Mouse (Mus musculus): ENCODE results near the gene Fam166a. TPM values are rescaled to one million over a fixed set of nuclear protein-coding genes. Genes with fewer than 3 reads are reported as not detected.

Gene Fam166a
- polyA plus RNA-seq, 1 experiment from 2014 or later: 0.68 TPM

GRCm38 (mm10) chr2:25267241-25267640 is 48.7 kb downstream of the Fam166a start:
- no peak overlapping the region for H3K4me2 ChIP-seq (ENCODE audit: low read depth, low read length)
- peaks cover 5% of the 10 kb centered on the region for H3K27me3 ChIP-seq (ENCODE audit: control insufficient read depth, insufficient read depth, low read depth, low read length)
- ATAC-seq (ENCODE audit: low read depth): no peak
- peaks cover 3% of the 10 kb centered on the region; the same call in 1 of the 2 replicates for H3K36me3 ChIP-seq (ENCODE audit: control insufficient read depth, insufficient read depth, low read length)
- no peak overlapping the region for H3K9ac ChIP-seq (ENCODE audit: low read length)
- H3K27ac ChIP-seq (ENCODE audit: low read length): no peak overlapping the region
- peaks cover 36% of the 10 kb centered on the region for H3K4me1 ChIP-seq (replicated peaks; ENCODE audit: control insufficient read depth, insufficient read depth, low read length)
- no peaks in the 10 kb centered on the region for H3K9me3 ChIP-seq (ENCODE audit: control insufficient read depth, low read length)
- no peak overlapping the region for H3K4me3 ChIP-seq (ENCODE audit: low read length)

- Histone ChIP-seq H3K27me3 (ENCODE audit: control insufficient read depth, insufficient read depth, low read depth, low read length) (peaks cover 5% of the 10 kb centered on the region), H3K27ac (ENCODE audit: low read length) (no peak overlapping the region), H3K4me2 (ENCODE audit: low read depth, low read length) (no peak overlapping the region), H3K9ac (ENCODE audit: low read length) (no peak overlapping the region), H3K4me1 (replicated peaks; ENCODE audit: control insufficient read depth, insufficient read depth, low read length) (peaks cover 36% of the 10 kb centered on the region), H3K4me3 (ENCODE audit: low read length) (no peak overlapping the region), H3K9me3 (ENCODE audit: control insufficient read depth, low read length) (no peaks in the 10 kb centered on the region), H3K36me3 (ENCODE audit: control insufficient read depth, insufficient read depth, low read length) (peaks cover 3% of the 10 kb centered on the region; the same call in 1 of the 2 replicates)
- ATAC-seq (ENCODE audit: low read depth): no peak
- WGBS: 63% methylated on average over 4 of the region's 4 CpGs
Observed at GRCm38 (mm10) chr2:25267746-25268309, 49.3 kb downstream of the Fam166a start.

Other genes starting within 250 kb of the Fam166a start
- 97.7 and 102 TPM in 2 replicates for gene Mrpl41, start 243.6 kb upstream of the Fam166a start, polyA plus RNA-seq (2015; fragmentation: Nextera tagmentation; extraction: Ambion mirVana)
- 6.6 and 7.7 TPM in 2 replicates for gene Pnpla7, start 242.7 kb upstream of the Fam166a start, polyA plus RNA-seq (2015; fragmentation: Nextera tagmentation; extraction: Ambion mirVana)
- 71.7 and 72.3 TPM in 2 replicates for gene Nsmf, start 164.4 kb upstream of the Fam166a start, polyA plus RNA-seq (2015; fragmentation: Nextera tagmentation; extraction: Ambion mirVana)
- gene Entpd8, start 138.4 kb upstream of the Fam166a start, polyA plus RNA-seq (2015; fragmentation: Nextera tagmentation; extraction: Ambion mirVana): 0.64 and 0.74 TPM in 2 replicates
- 1.7 and 2.6 TPM in 2 replicates for gene Noxa1, start 123.6 kb upstream of the Fam166a start, polyA plus RNA-seq (2015; fragmentation: Nextera tagmentation; extraction: Ambion mirVana)
- gene Nrarp, start 38.0 kb upstream of the Fam166a start, polyA plus RNA-seq (2015; fragmentation: Nextera tagmentation; extraction: Ambion mirVana): 9.8 and 10.0 TPM in 2 replicates
- 10.0 and 12.5 TPM in 2 replicates for gene Tor4a, start 21.9 kb upstream of the Fam166a start, polyA plus RNA-seq (2015; fragmentation: Nextera tagmentation; extraction: Ambion mirVana)
- 112 and 113 TPM in 2 replicates for gene Nelfb, start 7.3 kb upstream of the Fam166a start, polyA plus RNA-seq (2015; fragmentation: Nextera tagmentation; extraction: Ambion mirVana)
- gene Stpg3, start 4.1 kb upstream of the Fam166a start, polyA plus RNA-seq (2015; fragmentation: Nextera tagmentation; extraction: Ambion mirVana): 0.15 TPM in 1 of 2 replicates, not detected in the other
- 677 and 731 TPM in 2 replicates for gene Tubb4b, start 6.0 kb downstream of the Fam166a start, polyA plus RNA-seq (2015; fragmentation: Nextera tagmentation; extraction: Ambion mirVana)
- not detected in 2 replicates for gene Slc34a3, start 15.6 kb downstream of the Fam166a start, polyA plus RNA-seq (2015; fragmentation: Nextera tagmentation; extraction: Ambion mirVana)
- gene Rnf224, start 18.0 kb downstream of the Fam166a start, polyA plus RNA-seq (2015; fragmentation: Nextera tagmentation; extraction: Ambion mirVana): not detected in 2 replicates
- 8.3 and 9.1 TPM in 2 replicates for gene Rnf208, start 23.5 kb downstream of the Fam166a start, polyA plus RNA-seq (2015; fragmentation: Nextera tagmentation; extraction: Ambion mirVana)
- gene Cysrt1, start 23.7 kb downstream of the Fam166a start, polyA plus RNA-seq (2015; fragmentation: Nextera tagmentation; extraction: Ambion mirVana): 0.67 TPM in 1 of 2 replicates, not detected in the other
- gene AL732309.1, start 28.1 kb downstream of the Fam166a start, polyA plus RNA-seq (2015; fragmentation: Nextera tagmentation; extraction: Ambion mirVana): 4.5 and 5.9 TPM in 2 replicates
- gene Tmem203, start 36.7 kb downstream of the Fam166a start, polyA plus RNA-seq (2015; fragmentation: Nextera tagmentation; extraction: Ambion mirVana): 20.3 and 22.0 TPM in 2 replicates
- 6.4 and 6.5 TPM in 2 replicates for gene Tprn, start 43.9 kb downstream of the Fam166a start, polyA plus RNA-seq (2015; fragmentation: Nextera tagmentation; extraction: Ambion mirVana)
- gene Ssna1, start 53.7 kb downstream of the Fam166a start, polyA plus RNA-seq (2015; fragmentation: Nextera tagmentation; extraction: Ambion mirVana): 219 and 232 TPM in 2 replicates
- gene Anapc2, start 53.7 kb downstream of the Fam166a start, polyA plus RNA-seq (2015; fragmentation: Nextera tagmentation; extraction: Ambion mirVana): 136 and 137 TPM in 2 replicates
- gene Tmem210, start 69.4 kb downstream of the Fam166a start, polyA plus RNA-seq (2015; fragmentation: Nextera tagmentation; extraction: Ambion mirVana): not detected in 2 replicates
- gene Lrrc26, start 71.2 kb downstream of the Fam166a start, polyA plus RNA-seq (2015; fragmentation: Nextera tagmentation; extraction: Ambion mirVana): 6.7 and 9.4 TPM in 2 replicates
- 0.44 and 0.84 TPM in 2 replicates for gene Grin1, start 100.4 kb downstream of the Fam166a start, polyA plus RNA-seq (2015; fragmentation: Nextera tagmentation; extraction: Ambion mirVana)
- 47.8 and 57.4 TPM in 2 replicates for gene Man1b1, start 113.6 kb downstream of the Fam166a start, polyA plus RNA-seq (2015; fragmentation: Nextera tagmentation; extraction: Ambion mirVana)
- gene Dpp7, start 137.6 kb downstream of the Fam166a start, polyA plus RNA-seq (2015; fragmentation: Nextera tagmentation; extraction: Ambion mirVana): 15.9 and 18.9 TPM in 2 replicates
- gene Uap1l1, start 146.9 kb downstream of the Fam166a start, polyA plus RNA-seq (2015; fragmentation: Nextera tagmentation; extraction: Ambion mirVana): 18.8 and 20.2 TPM in 2 replicates
- gene Sapcd2, start 153.6 kb downstream of the Fam166a start, polyA plus RNA-seq (2015; fragmentation: Nextera tagmentation; extraction: Ambion mirVana): 39.0 and 39.3 TPM in 2 replicates
- 3.6 and 4.8 TPM in 2 replicates for gene Entpd2, start 177.1 kb downstream of the Fam166a start, polyA plus RNA-seq (2015; fragmentation: Nextera tagmentation; extraction: Ambion mirVana)
- gene Npdc1, start 180.6 kb downstream of the Fam166a start, polyA plus RNA-seq (2015; fragmentation: Nextera tagmentation; extraction: Ambion mirVana): 31.6 and 36.5 TPM in 2 replicates
- 0.10 and 0.15 TPM in 2 replicates for gene Fut7, start 204.5 kb downstream of the Fam166a start, polyA plus RNA-seq (2015; fragmentation: Nextera tagmentation; extraction: Ambion mirVana)
- 4.9 and 5.4 TPM in 2 replicates for gene Abca2, start 210.0 kb downstream of the Fam166a start, polyA plus RNA-seq (2015; fragmentation: Nextera tagmentation; extraction: Ambion mirVana)
- gene Clic3, start 238.1 kb downstream of the Fam166a start, polyA plus RNA-seq (2015; fragmentation: Nextera tagmentation; extraction: Ambion mirVana): 139 and 180 TPM in 2 replicates
- 37.9 and 44.8 TPM in 2 replicates for gene Paxx, start 242.3 kb downstream of the Fam166a start, polyA plus RNA-seq (2015; fragmentation: Nextera tagmentation; extraction: Ambion mirVana)